ENCODE assay signal across 8 mouse cellular contexts in genomic region chr10:98914810-98915241, GRCm38 (mm10). TPM values are rescaled to one million over a fixed set of nuclear protein-coding genes. Genes with fewer than 3 reads are reported as not detected.
DNase-seq lines count a peak whose midpoint lies in the region; ATAC-seq lines count a peak whose summit lies in the region.

No protein-coding gene starts in this region.

- no peaks in the 10 kb centered on the region for H3K36me3 ChIP-seq in hindbrain, embryonic 14.5 days (replicated peaks; ENCODE audit: control insufficient read depth, insufficient read depth)

- H3K27ac ChIP-seq in hindbrain, embryonic 14.5 days = peak overlapping the region; percentile 100

- peaks cover 13% of the 10 kb centered on the region for H3K4me1 ChIP-seq in hindbrain, embryonic 14.5 days (replicated peaks; ENCODE audit: control insufficient read depth, insufficient read depth, low read length)

- WGBS in hindbrain, embryonic 14.5 days = under 1% methylated on average over 37 of the region's 62 CpGs

- DNase-seq in adrenal gland, adult (ENCODE audit: inconsistent age in 2 of 2, low spot score in 1 of 2) = peak; percentile 92 to 96
- DNase-seq in cerebellum, postnatal 36 days = peak; percentile 82 to 88
- peak; percentile 78 for DNase-seq in frontal cortex, postnatal 36 days (ENCODE audit: low spot score in 2 of 2)
- DNase-seq in hindbrain, embryonic 14.5 days (ENCODE audit: low spot score) = peak; percentile 79
- peak; percentile 70 to 82 for DNase-seq in left cerebral cortex, adult 18-20 months (ENCODE audit: low spot score in 2 of 2)
- peak; percentile 86 for DNase-seq in lung, postnatal 36 days
- peak; percentile 91 for DNase-seq in retina, postnatal 1 day
- DNase-seq in thymus, postnatal 0 days (ENCODE audit: low spot score) = no peak

- peak overlapping the region; percentile 77 for H3K4me2 ChIP-seq in hindbrain, embryonic 14.5 days (replicated peaks)

- H3K4me3 ChIP-seq in hindbrain, embryonic 14.5 days (replicated peaks; ENCODE audit: low read length) = peak overlapping the region; percentile 97

- ATAC-seq in hindbrain, embryonic 14.5 days (ENCODE audit: low FRiP score) = peak; percentile 79

- peak overlapping the region; percentile 95 for H3K9ac ChIP-seq in hindbrain, embryonic 14.5 days

- no peaks in the 10 kb centered on the region for H3K27me3 ChIP-seq in hindbrain, embryonic 14.5 days (ENCODE audit: control insufficient read depth, insufficient read depth, low read length)

- no peaks in the 10 kb centered on the region for H3K9me3 ChIP-seq in hindbrain, embryonic 14.5 days (ENCODE audit: control insufficient read depth, low read length)

RNA-seq across cellular contexts. Expression of gene Atp2b1, which starts 0.6 kb away (rescaled TPM):
- polyA plus RNA-seq in hindbrain, embryonic 14.5 days (2014; fragmentation: Nextera tagmentation; extraction: Ambion mirVana) = 296 and 305 TPM in 2 replicates
- total RNA-seq in left cerebral cortex, adult 18-20 months (2021) = 100 to 1,000 TPM; 656 to 703 TPM
- 65.8 and 79.8 TPM in 2 replicates for polyA plus RNA-seq in thymus, postnatal 0 days (2015; fragmentation: Nextera tagmentation; extraction: Ambion mirVana)
